In genomic region chr5:148723677-148724227, GRCm38 (mm10) we compare ENCODE assay signal across 10 mouse cellular contexts.
"Had no signal": no experiment of that assay in that cellular context is flagged by ENCODE, and none has a peak within 500 bp of the region (broad histone marks: within the 10 kb centered on the region; RNA-seq: fewer than 3 reads in every experiment).

No protein-coding gene starts in this region.

- H3K9ac ChIP-seq: intestine, embryonic 15.5 days; kidney, embryonic 15.5 days; limb, embryonic 12.5 days; midbrain, embryonic 15.5 days; neural tube, embryonic 12.5 days had no signal

- DNase-seq: kidney, adult 2 months; kidney, postnatal 14 days; thymus, postnatal 4 days had no signal

- H3K4me1 ChIP-seq: intestine, embryonic 15.5 days; kidney, embryonic 15.5 days; limb, embryonic 12.5 days; midbrain, embryonic 15.5 days; neural tube, embryonic 12.5 days had no signal

- H3K4me2 ChIP-seq: intestine, embryonic 15.5 days; kidney, embryonic 15.5 days; limb, embryonic 12.5 days; midbrain, embryonic 11.5 days; midbrain, embryonic 15.5 days; neural tube, embryonic 12.5 days had no signal

- H3K27ac ChIP-seq: intestine, embryonic 15.5 days; kidney, embryonic 15.5 days; limb, embryonic 12.5 days; midbrain, embryonic 15.5 days; neural tube, embryonic 12.5 days; stomach, postnatal 0 days had no signal

- ATAC-seq: intestine, embryonic 15.5 days; midbrain, embryonic 15.5 days had no signal

- H3K9me3 ChIP-seq: intestine, embryonic 15.5 days; midbrain, embryonic 15.5 days; neural tube, embryonic 12.5 days had no signal

- H3K27me3 ChIP-seq: intestine, embryonic 15.5 days; kidney, embryonic 15.5 days; midbrain, embryonic 15.5 days; neural tube, embryonic 12.5 days had no signal

- H3K4me3 ChIP-seq: intestine, embryonic 15.5 days; kidney, embryonic 15.5 days; limb, embryonic 12.5 days; midbrain, embryonic 15.5 days; neural tube, embryonic 12.5 days had no signal

- H3K36me3 ChIP-seq: intestine, embryonic 15.5 days; kidney, embryonic 15.5 days; limb, embryonic 12.5 days; midbrain, embryonic 15.5 days; neural tube, embryonic 12.5 days had no signal
